Mouse (Mus musculus) embryonic fibroblast, embryonic 13.5 days (primary cell): ENCODE results near the gene Entpd8.

ENCODE experiments used
- CTCF ChIP-seq: IDR thresholded peaks from 2 replicates; pipeline ENCODE4 v1.5.1; 2011; ENCODE audit warnings: mild to moderate bottlenecking, control low read depth, low read length, moderate library complexity, borderline replicate concordance; ENCODE audit not compliant: insufficient read depth
- POLR2A ChIP-seq: IDR thresholded peaks from 2 replicates; pipeline ENCODE4 v1.6.1; 2011; ENCODE audit warnings: low read depth, mild to moderate bottlenecking, control low read depth, low read length, moderate library complexity

DNA sequence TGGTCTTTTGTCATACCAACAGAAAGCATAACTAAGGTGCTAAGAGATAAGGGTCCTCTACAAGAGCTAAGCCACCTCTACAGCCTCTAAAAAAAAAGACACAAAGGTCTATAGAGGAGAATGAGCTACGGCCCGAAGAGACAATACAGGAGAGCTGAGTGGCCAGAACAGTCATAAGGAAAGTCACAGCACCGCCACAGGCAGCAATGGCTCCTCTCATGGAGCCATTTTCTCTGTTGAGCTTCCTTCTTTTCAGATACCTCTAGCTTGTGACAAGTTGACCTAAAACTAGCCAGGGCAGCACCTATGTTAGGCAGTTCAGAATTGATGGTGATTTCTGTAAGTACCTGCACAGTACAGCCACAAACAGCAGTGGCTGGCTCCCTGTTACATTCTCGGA, 13.6 kb upstream of the Entpd8 start:
- TF ChIP-seq CTCF (no peak), POLR2A (no peak)
